Mouse (Mus musculus) kidney, adult 18-20 months (tissue): ENCODE data around the gene Arid2.
A peak's percentile ranks its signal among the peaks of the same experiment; 100 is the strongest.

Source experiments
- DNase-seq: peaks from one replicate; pipeline ENCODE4 v3.0.0; 2021

Gene Arid2

GRCm38 (mm10) chr15:96345312-96345849 lies 58.1 kb downstream of the Arid2 start:
- DNase-seq = no peak

GRCm38 (mm10) chr15:96351432-96351831 lies 64.1 kb downstream of the Arid2 start:
- no peak for DNase-seq

- no peak for DNase-seq
Measured at GRCm38 (mm10) chr15:96358871-96359270, 71.6 kb downstream of the Arid2 start.

GRCm38 (mm10) chr15:96360614-96361013 lies 73.3 kb downstream of the Arid2 start:
- DNase-seq = no peak

- DNase-seq = no peak
Measured at GRCm38 (mm10) chr15:96365351-96365750, 78.0 kb downstream of the Arid2 start.

- DNase-seq = no peak
Measured at GRCm38 (mm10) chr15:96366176-96366963, 79.1 kb downstream of the Arid2 start.

- DNase-seq = peak; percentile 8
Measured at GRCm38 (mm10) chr15:96371311-96371710, 84.0 kb downstream of the Arid2 start.

GRCm38 (mm10) chr15:96372628-96373027 lies 85.3 kb downstream of the Arid2 start:
- no peak for DNase-seq

- peak; percentile 18 for DNase-seq
Measured at GRCm38 (mm10) chr15:96373161-96373560, 85.8 kb downstream of the Arid2 start.

- no peak for DNase-seq
Measured at GRCm38 (mm10) chr15:96376214-96376613, 88.9 kb downstream of the Arid2 start.

GRCm38 (mm10) chr15:96377263-96377662 lies 89.9 kb downstream of the Arid2 start:
- no peak for DNase-seq

GRCm38 (mm10) chr15:96377701-96378100 lies 90.4 kb downstream of the Arid2 start:
- no peak for DNase-seq

- DNase-seq = no peak
Measured at GRCm38 (mm10) chr15:96382223-96382622, 94.9 kb downstream of the Arid2 start.

- no peak for DNase-seq
Measured at GRCm38 (mm10) chr15:96388565-96388964, 101.2 kb downstream of the Arid2 start.

GRCm38 (mm10) chr15:96392878-96393277 lies 105.6 kb downstream of the Arid2 start:
- DNase-seq = no peak

GRCm38 (mm10) chr15:96395071-96395470 lies 107.8 kb downstream of the Arid2 start:
- DNase-seq = no peak

GRCm38 (mm10) chr15:96396641-96397344 lies 109.5 kb downstream of the Arid2 start:
- DNase-seq = no peak

- DNase-seq = no peak
Measured at GRCm38 (mm10) chr15:96398333-96398732, 111.0 kb downstream of the Arid2 start.

- no peak for DNase-seq
Measured at GRCm38 (mm10) chr15:96405548-96405947, 118.2 kb downstream of the Arid2 start.

- no peak for DNase-seq
Measured at GRCm38 (mm10) chr15:96406253-96406652, 118.9 kb downstream of the Arid2 start.

GRCm38 (mm10) chr15:96407151-96407550 lies 119.8 kb downstream of the Arid2 start:
- no peak for DNase-seq

GRCm38 (mm10) chr15:96408717-96409121 lies 121.4 kb downstream of the Arid2 start:
- no peak for DNase-seq

- DNase-seq = no peak
Measured at GRCm38 (mm10) chr15:96418161-96418560, 130.8 kb downstream of the Arid2 start.

- no peak for DNase-seq
Measured at GRCm38 (mm10) chr15:96419920-96420319, 132.6 kb downstream of the Arid2 start.
